Mouse (Mus musculus) forebrain, embryonic 11.5 days (tissue): ENCODE measurements around the gene Dlgap1. TPM values are rescaled to one million over a fixed set of nuclear protein-coding genes. Genes with fewer than 3 reads are reported as not detected.
A peak's percentile ranks its signal among the peaks of the same experiment; 100 is the strongest.
"Not testable (repeated sequence)": the region's sequence is repeated elsewhere in the genome, so short reads cannot be mapped to it uniquely, and the experiment has no call there.

ENCODE experiments used
- ATAC-seq: fragments of 200-750 bp; cut with Nextera tagmentation; replicated peaks from 2 replicates; pipeline ENCODE4 v1.8.0; 2017; ENCODE audit warnings: moderate TSS enrichment; ENCODE audit not compliant: low FRiP score
- DNase-seq: peaks from one replicate; pipeline ENCODE4 v3.0.0-alpha.2; 2017; ENCODE audit warnings: low spot score
- H3K27ac ChIP-seq: fragments of 300-500 bp; sonication (generic); 2 replicates; pipeline ENCODE4 v1.5.1; 2014; ENCODE audit warnings: low read depth, low read length
- H3K27me3 ChIP-seq: fragments of 300-500 bp; sonication (generic); 2 replicates; pipeline ENCODE4 v1.6.1; 2014; ENCODE audit warnings: mild to moderate bottlenecking, low read length, mixed read lengths; ENCODE audit not compliant: control insufficient read depth, insufficient read depth
- H3K36me3 ChIP-seq: fragments of 300-500 bp; sonication (generic); 2 replicates; pipeline ENCODE4 v1.6.1; 2014; ENCODE audit warnings: mild to moderate bottlenecking, low read length, moderate library complexity, mixed read lengths; ENCODE audit not compliant: control insufficient read depth, insufficient read depth
- H3K4me1 ChIP-seq: fragments of 300-500 bp; sonication (generic); replicated peaks from 2 replicates; pipeline ENCODE4 v1.6.1; 2014; ENCODE audit warnings: low read length, mixed read lengths; ENCODE audit not compliant: control insufficient read depth, insufficient read depth
- H3K4me2 ChIP-seq: fragments of 300-500 bp; sonication (generic); 2 replicates; pipeline ENCODE4 v1.6.1; 2014; ENCODE audit warnings: low read depth, mild to moderate bottlenecking, low read length, moderate library complexity, mixed read lengths; ENCODE audit not compliant: severe bottlenecking
- H3K4me3 ChIP-seq: fragments of 300-500 bp; sonication (generic); 2 replicates; pipeline ENCODE4 v1.5.1; 2014; ENCODE audit warnings: low read depth, low read length
- H3K9ac ChIP-seq: fragments of 300-500 bp; sonication (generic); 2 replicates; pipeline ENCODE4 v1.6.1; 2014; ENCODE audit warnings: low read length
- H3K9me3 ChIP-seq: fragments of 300-500 bp; sonication (generic); 2 replicates; pipeline ENCODE4 v1.6.1; 2016; ENCODE audit warnings: low read length, mixed read lengths; ENCODE audit not compliant: control insufficient read depth
- WGBS: fragments of 180-500 bp; shearing (Covaris S2); extraction: QIAGEN DNeasy Blood & Tissue Kit; methylation state at CpG from one replicate; pipeline ENCODE4 v1.1.7; 2014; 5-methylcytosine and 5-hydroxymethylcytosine counted together
- polyA plus RNA-seq: library from polyadenylated mRNA; unstranded; fragments of >200 nt; fragmentation: Nextera tagmentation; extraction: Ambion mirVana; gene quantifications from 2 replicates; pipeline ENCODE4 v1.2.1, GENCODE M21; 2014

The Dlgap1 gene
- polyA plus RNA-seq, 1 experiment from 2014 or later = 3.0 TPM

- Histone ChIP-seq H3K9ac (no peak overlapping the region), H3K27ac (no peak overlapping the region), H3K4me1 (no peaks in the 10 kb centered on the region), H3K9me3 (no peaks in the 10 kb centered on the region), H3K36me3 (no peaks in the 10 kb centered on the region), H3K4me3 (no peak overlapping the region), H3K27me3 (no peaks in the 10 kb centered on the region), H3K4me2 (no peak overlapping the region)
- ATAC-seq = no peak
- no peak for DNase-seq
- WGBS = 90% methylated on average over 4 of the region's 4 CpGs
Measured at GRCm38 (mm10) chr17:70550793-70551192, 581.9 kb downstream of the Dlgap1 start.

- H3K36me3 ChIP-seq = no peaks in the 10 kb centered on the region
- no peak overlapping the region for H3K9ac ChIP-seq
- WGBS = 84% methylated on average over 7 of the region's 7 CpGs
- DNase-seq (no peak), ATAC-seq (no peak)
- H3K4me2 ChIP-seq = no peak overlapping the region
- H3K4me3 ChIP-seq = no peak overlapping the region
- H3K27ac ChIP-seq = no peak overlapping the region
- H3K4me1 ChIP-seq = no peaks in the 10 kb centered on the region
- no peaks in the 10 kb centered on the region for H3K27me3 ChIP-seq
- H3K9me3 ChIP-seq = no peaks in the 10 kb centered on the region
Measured at GRCm38 (mm10) chr17:70561547-70561946, 592.7 kb downstream of the Dlgap1 start.

- Histone ChIP-seq H3K27ac (no peak overlapping the region), H3K4me1 (no peaks in the 10 kb centered on the region), H3K9ac (no peak overlapping the region), H3K4me2 (no peak overlapping the region), H3K4me3 (no peak overlapping the region), H3K36me3 (no peaks in the 10 kb centered on the region), H3K27me3 (no peaks in the 10 kb centered on the region), H3K9me3 (no peaks in the 10 kb centered on the region)
- ATAC-seq (no peak), DNase-seq (no peak)
- WGBS = 67% methylated on average over 5 of the region's 5 CpGs
Measured at GRCm38 (mm10) chr17:70570848-70571247, 602.0 kb downstream of the Dlgap1 start.

GRCm38 (mm10) chr17:70583042-70583441 lies 614.2 kb downstream of the Dlgap1 start:
- no peaks in the 10 kb centered on the region for H3K27me3 ChIP-seq
- H3K4me1 ChIP-seq = no peaks in the 10 kb centered on the region; the same call in 1 of the 2 replicates
- H3K9me3 ChIP-seq = no peaks in the 10 kb centered on the region
- H3K27ac ChIP-seq = no peak overlapping the region
- no peak overlapping the region for H3K9ac ChIP-seq
- WGBS = 79% methylated on average over 8 of the region's 8 CpGs
- no peak for DNase-seq
- no peaks in the 10 kb centered on the region for H3K36me3 ChIP-seq
- no peak overlapping the region for H3K4me3 ChIP-seq
- no peak overlapping the region for H3K4me2 ChIP-seq
- ATAC-seq = no peak

GRCm38 (mm10) chr17:70586735-70587425 lies 618.0 kb downstream of the Dlgap1 start:
- H3K4me1 ChIP-seq = no peaks in the 10 kb centered on the region
- ATAC-seq = 0 out of 2 replicates have a peak, but pooled peaks have one; percentile 33
- H3K4me3 ChIP-seq = no peak overlapping the region
- H3K36me3 ChIP-seq = no peaks in the 10 kb centered on the region
- no peak overlapping the region for H3K9ac ChIP-seq
- no peaks in the 10 kb centered on the region for H3K27me3 ChIP-seq
- H3K4me2 ChIP-seq = no peak overlapping the region
- H3K9me3 ChIP-seq = no peaks in the 10 kb centered on the region
- WGBS = 72% methylated on average over 13 of the region's 13 CpGs
- no peak overlapping the region for H3K27ac ChIP-seq
- DNase-seq = no peak

GRCm38 (mm10) chr17:70587975-70588630 lies 619.2 kb downstream of the Dlgap1 start:
- H3K9me3 ChIP-seq, H3K27ac ChIP-seq, H3K4me1 ChIP-seq, H3K9ac ChIP-seq, H3K36me3 ChIP-seq, H3K4me2 ChIP-seq, DNase-seq, ATAC-seq, H3K4me3 ChIP-seq, H3K27me3 ChIP-seq: not testable (repeated sequence)
- WGBS = 88% methylated on average over 2 of the region's 4 CpGs

GRCm38 (mm10) chr17:70588691-70589090 lies 619.8 kb downstream of the Dlgap1 start:
- Histone ChIP-seq H3K4me3 (no peak overlapping the region), H3K4me1 (no peaks in the 10 kb centered on the region), H3K9me3 (no peaks in the 10 kb centered on the region), H3K36me3 (no peaks in the 10 kb centered on the region), H3K27me3 (no peaks in the 10 kb centered on the region), H3K4me2 (no peak overlapping the region), H3K27ac (no peak overlapping the region), H3K9ac (no peak overlapping the region)
- ATAC-seq (no peak), DNase-seq (no peak)
- WGBS = 87% methylated on average over 6 of the region's 6 CpGs

GRCm38 (mm10) chr17:70589140-70589539 lies 620.3 kb downstream of the Dlgap1 start:
- Histone ChIP-seq H3K4me3 (no peak overlapping the region), H3K4me1 (no peaks in the 10 kb centered on the region), H3K9me3 (no peaks in the 10 kb centered on the region), H3K4me2 (no peak overlapping the region), H3K9ac (no peak overlapping the region), H3K36me3 (no peaks in the 10 kb centered on the region), H3K27me3 (no peaks in the 10 kb centered on the region), H3K27ac (no peak overlapping the region)
- 83% methylated on average over 13 of the region's 13 CpGs for WGBS
- ATAC-seq (no peak), DNase-seq (no peak)

GRCm38 (mm10) chr17:70590506-70590905 lies 621.6 kb downstream of the Dlgap1 start:
- WGBS = 79% methylated on average over 6 of the region's 6 CpGs
- no peaks in the 10 kb centered on the region for H3K9me3 ChIP-seq
- H3K36me3 ChIP-seq = no peaks in the 10 kb centered on the region
- DNase-seq = no peak
- ATAC-seq = no peak
- H3K9ac ChIP-seq = no peak overlapping the region
- no peaks in the 10 kb centered on the region for H3K27me3 ChIP-seq
- no peaks in the 10 kb centered on the region for H3K4me1 ChIP-seq
- no peak overlapping the region for H3K27ac ChIP-seq
- no peak overlapping the region for H3K4me3 ChIP-seq
- no peak overlapping the region for H3K4me2 ChIP-seq
